Mouse (Mus musculus) E14TG2a.4 (cell line): Measurements from ENCODE around the gene Ulk2.

Source experiments
- CTCF ChIP-seq: conservative IDR thresholded peaks from 2 replicates; pipeline ENCODE4 v1.5.1; 2014; ENCODE audit warnings: low read length
- NANOG ChIP-seq: IDR thresholded peaks from 2 replicates; pipeline ENCODE4 v1.6.1; 2014; ENCODE audit warnings: borderline replicate concordance, low read length, mixed read lengths
- POU5F1 ChIP-seq: IDR thresholded peaks from 2 replicates; pipeline ENCODE4 v1.6.1; 2014; ENCODE audit warnings: low read length, borderline replicate concordance

DNA sequence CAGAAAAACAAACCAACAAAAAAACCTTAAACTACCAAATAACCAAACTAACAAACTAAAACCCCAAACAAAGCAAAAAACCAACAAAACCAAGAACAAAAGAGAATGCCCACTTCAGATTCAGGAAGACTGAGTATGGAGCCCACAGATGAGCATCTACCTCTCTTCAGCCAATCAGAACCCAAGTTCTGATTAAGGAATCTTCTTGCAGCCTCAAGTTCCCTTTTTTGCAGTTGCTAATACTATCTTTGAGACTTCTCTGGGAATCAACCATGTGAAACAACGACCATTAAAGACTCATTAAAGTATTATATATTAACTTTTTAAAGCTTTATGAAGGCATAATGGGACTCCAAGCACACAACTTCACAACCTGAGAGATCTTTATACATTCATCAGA lies 117.6 kb downstream of the Ulk2 start:
- TF ChIP-seq CTCF (no peak), POU5F1 (no peak), NANOG (no peak)
